Mouse (Mus musculus): ENCODE data around the gene Dcaf11.

DNA sequence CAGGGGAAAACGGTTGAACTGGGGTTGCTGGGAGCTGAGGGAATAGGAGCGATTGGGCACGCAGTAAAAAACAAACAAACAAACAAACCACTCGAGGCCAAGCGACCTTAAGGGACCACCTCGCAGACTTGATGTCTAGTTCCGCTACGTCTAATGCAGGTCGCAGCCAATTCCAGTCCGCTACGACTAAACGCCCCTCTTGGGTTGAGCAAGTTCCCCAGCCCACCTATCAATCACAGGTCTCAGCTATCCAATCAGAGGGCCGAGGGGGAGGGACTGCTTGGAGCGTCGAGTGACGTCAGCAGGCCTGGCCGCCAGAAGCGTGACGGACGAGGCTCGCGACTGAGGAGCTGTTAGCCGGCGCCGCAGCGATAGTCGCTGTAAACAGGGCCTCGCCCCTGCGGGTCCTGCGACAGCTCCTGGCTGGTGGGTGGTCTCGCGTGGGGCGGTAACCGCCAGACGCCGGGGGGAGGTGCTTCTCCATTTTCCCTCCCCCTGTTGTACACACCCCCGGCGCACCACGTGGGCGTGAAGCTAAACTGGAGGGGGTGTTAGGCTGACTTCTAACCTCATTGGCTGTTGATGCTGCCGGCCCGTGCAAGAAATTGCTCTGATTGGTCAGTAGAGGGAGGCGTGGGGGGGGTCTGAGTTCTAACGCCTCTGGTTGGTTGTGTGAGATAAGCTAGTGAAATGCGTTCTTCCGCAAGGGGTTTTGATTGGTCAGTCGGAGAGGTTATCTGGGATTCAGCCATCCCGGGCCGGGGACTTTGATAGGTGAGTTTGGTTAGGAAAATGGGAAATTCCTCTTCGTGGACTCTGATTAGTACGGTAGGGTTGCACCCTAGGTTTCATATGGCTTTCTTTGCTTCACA is 632 bp downstream of the Dcaf11 start, which contains the start of gene A730061H03Rik:
- TF ChIP-seq POLR2A (IDR thresholded peaks at IDR 0.05; ENCODE audit: low read depth, low read length) (no peak; the same call in 1 of the 2 replicates), CTCF (IDR thresholded peaks at IDR 0.05; ENCODE audit: extremely low read depth, insufficient read length, insufficient replicate concordance, low read depth, low read length) (no peak)

Data from small intestine, adult 2 months (tissue).